Mouse (Mus musculus) myocyte (in vitro differentiated cells): Measurements from ENCODE around the gene Rab4a.

Experiments
- CEBPB ChIP-seq: IDR thresholded peaks from 2 replicates; pipeline ENCODE4 v1.6.1; 2011; ENCODE audit warnings: mild to moderate bottlenecking, moderate library complexity; ENCODE audit not compliant: poor library complexity, insufficient read depth, severe bottlenecking
- E2F4 ChIP-seq: IDR thresholded peaks from one replicate; pipeline ENCODE4 v1.6.1; 2011; ENCODE audit warnings: mild to moderate bottlenecking, control low read depth, moderate library complexity; ENCODE audit not compliant: insufficient read depth
- MAX ChIP-seq: IDR thresholded peaks from one replicate; pipeline ENCODE4 v1.6.1; 2011; ENCODE audit warnings: low read depth, mild to moderate bottlenecking, control low read depth
- MYOD1 ChIP-seq, 3 experiments: IDR thresholded peaks; one replicate each; pipeline ENCODE4 v1.6.1; 2011; ENCODE audit warnings: control low read depth in 2 of 3, low read depth in 2 of 3, mild to moderate bottlenecking in 2 of 3, moderate library complexity in 1 of 3; ENCODE audit not compliant: insufficient read length in 2 of 3, control insufficient read depth in 1 of 3
- POLR2A ChIP-seq: IDR thresholded peaks from one replicate; pipeline ENCODE4 v1.6.1; 2011; ENCODE audit warnings: low read depth, mild to moderate bottlenecking, control low read depth, moderate library complexity; ENCODE audit not compliant: insufficient read length
- POLR2AphosphoS2 ChIP-seq: IDR thresholded peaks from one replicate; pipeline ENCODE4 v1.6.1; 2011; ENCODE audit warnings: low read depth, control low read depth; ENCODE audit not compliant: insufficient read length
- TCF12 ChIP-seq: IDR thresholded peaks from one replicate; pipeline ENCODE4 v1.6.1; 2011; ENCODE audit warnings: mild to moderate bottlenecking, control low read depth; ENCODE audit not compliant: poor library complexity, insufficient read depth, severe bottlenecking
- USF1 ChIP-seq: IDR thresholded peaks from one replicate; pipeline ENCODE4 v1.6.1; 2011; ENCODE audit warnings: low read depth, mild to moderate bottlenecking, control low read depth, moderate library complexity

- no peak for TF ChIP-seq MYOD1 (IDR thresholded peaks at IDR 0.05; ENCODE audit: control insufficient read depth in 1 of 3, insufficient read length in 2 of 3, low read depth in 2 of 3)
- no peak for TF ChIP-seq MAX
- TF ChIP-seq POLR2A, result no peak
- no peak for TF ChIP-seq USF1
- TF ChIP-seq TCF12, result no peak
- TF ChIP-seq E2F4, result no peak
- TF ChIP-seq POLR2AphosphoS2, result no peak
- no peak for TF ChIP-seq CEBPB
These were observed 670 bp downstream of the Rab4a start for GRCm38 (mm10) chr8:123806374-123806935.
